Mouse (Mus musculus) mesoderm, embryonic 11.5 days (tissue): Measurements from ENCODE around the gene Ssh3.
"Not testable (repeated sequence)": the region's sequence is repeated elsewhere in the genome, so short reads cannot be mapped to it uniquely, and the experiment has no call there.

Experiments
- DNase-seq: peaks from one replicate; pipeline ENCODE4 v3.0.0-alpha.2; 2012; ENCODE audit warnings: low read depth, low spot score

The Ssh3 gene

DNA sequence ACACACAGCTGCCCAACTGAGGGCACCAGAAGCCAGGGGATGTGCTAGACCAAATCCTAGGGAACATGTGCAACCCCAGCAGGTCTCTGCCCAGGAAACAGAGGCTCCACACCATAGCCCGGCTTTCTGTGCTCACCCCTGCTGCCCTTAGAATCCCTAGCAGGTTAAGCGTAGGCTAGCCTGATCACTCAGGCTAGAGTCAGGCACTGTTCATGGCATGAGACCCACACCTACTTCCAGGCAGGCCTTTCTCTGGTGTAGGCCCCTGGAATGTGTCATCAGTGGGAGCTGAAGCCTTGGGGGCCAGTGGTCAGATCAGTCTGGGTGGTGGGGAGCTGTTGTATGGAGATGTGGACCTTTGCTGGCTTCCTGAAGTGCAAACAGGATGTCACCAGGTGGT is 27.6 kb upstream of the Ssh3 start:
- DNase-seq = no peak

- DNase-seq = no peak
Observed at GRCm38 (mm10) chr19:4295391-4295790, 26.4 kb upstream of the Ssh3 start.

GRCm38 (mm10) chr19:4294381-4295097 is 25.6 kb upstream of the Ssh3 start:
- DNase-seq = no peak

DNA sequence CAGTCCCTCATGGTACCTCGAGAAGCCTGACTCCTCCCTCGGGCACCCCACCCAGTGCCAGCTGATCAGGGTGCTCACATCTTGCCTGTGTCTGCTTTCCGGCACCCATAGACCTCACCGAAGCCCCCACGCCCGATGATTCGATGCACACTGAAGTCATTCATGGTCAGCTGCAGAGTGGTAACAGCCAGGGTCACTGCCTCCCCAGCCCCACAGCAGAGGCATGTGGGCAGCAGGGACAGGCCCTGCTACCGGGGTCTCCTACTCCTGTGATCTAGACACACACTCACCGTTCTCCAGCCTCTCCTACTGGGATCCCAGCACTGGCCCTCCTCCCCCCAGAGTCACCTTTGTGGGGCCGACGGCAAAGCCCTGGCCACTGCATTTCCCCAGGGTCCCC is 22.2 kb upstream of the Ssh3 start:
- no peak for DNase-seq

DNA sequence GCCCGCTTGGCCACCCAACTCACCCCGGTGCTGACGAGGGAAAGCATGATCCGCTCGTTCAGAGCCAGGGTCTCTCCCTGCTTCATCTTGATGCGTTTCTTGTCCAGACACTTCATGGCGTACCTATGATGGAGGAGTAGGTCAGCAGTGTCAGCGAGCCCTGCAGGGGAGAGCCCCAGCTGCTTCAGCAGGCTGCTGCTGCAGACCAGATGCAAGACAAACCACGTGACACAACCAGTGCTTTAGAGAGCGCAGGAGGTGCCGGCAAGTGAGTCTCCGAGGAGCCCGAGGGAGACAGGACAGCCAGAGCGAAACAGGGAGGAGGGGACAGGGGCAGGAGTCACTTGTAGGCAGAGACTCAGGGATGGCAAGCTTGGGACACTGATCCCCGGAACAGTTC is 21.8 kb upstream of the Ssh3 start:
- no peak for DNase-seq

DNA sequence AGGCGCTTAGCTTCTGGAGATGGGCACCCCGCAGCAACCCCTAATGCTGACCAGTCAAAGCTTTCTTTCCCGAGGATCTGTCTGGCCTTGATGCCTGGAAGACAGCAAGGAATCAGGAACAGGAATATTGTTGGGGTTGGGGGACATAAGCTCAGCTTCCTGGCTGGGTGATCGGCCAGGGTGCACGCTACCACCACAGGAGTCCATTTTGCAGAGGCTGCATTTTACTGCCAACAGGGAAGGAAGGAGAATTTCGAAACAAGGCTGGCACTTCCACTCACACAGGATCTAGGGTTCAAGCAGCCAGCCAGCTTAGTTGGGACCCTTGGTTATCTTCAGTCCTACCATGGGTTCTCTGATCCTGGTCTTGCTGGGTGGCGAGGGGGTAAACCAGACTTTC is 14.7 kb upstream of the Ssh3 start:
- no peak for DNase-seq

DNA sequence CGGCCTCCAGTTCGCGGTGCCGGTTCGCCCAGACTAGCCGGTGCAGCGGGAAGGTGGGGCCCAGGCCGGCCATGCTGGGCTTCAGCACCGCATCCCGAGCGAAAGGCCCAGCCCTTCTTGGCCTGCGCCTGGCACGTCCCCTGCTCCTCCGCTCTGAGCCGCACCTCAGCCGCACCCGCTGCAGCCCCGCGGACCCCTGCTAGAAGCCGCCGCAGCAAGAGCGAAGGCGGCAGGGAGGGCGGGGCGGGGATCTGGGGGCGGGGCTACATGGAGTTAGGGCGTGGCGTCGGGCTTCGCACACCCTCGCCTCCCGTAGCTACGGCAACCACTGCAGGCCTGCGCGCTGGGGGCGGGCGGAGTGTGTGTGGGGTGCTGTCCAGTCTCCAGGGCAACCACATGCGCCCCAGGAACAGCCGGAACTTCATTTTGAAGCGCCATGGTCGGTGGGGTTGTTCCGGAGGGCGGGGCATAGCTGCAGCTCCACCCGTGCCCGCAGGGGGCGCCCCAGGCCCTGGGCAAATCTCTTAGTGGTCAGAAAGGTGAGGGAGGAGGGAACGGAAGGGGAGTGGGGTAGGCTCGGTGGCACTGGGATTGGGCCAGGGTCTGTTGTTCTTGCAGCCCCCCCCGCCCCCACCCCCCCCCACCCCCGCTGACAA is 14.0 kb upstream of the Ssh3 start, which contains the start of gene Ankrd13d:
TSS of gene Ankrd13d (minus strand) at position 240 of the 656 bp plus-strand sequence.
- DNase-seq = peak; percentile 89

- DNase-seq = no peak
Observed at GRCm38 (mm10) chr19:4280425-4280824, 11.4 kb upstream of the Ssh3 start.

DNA sequence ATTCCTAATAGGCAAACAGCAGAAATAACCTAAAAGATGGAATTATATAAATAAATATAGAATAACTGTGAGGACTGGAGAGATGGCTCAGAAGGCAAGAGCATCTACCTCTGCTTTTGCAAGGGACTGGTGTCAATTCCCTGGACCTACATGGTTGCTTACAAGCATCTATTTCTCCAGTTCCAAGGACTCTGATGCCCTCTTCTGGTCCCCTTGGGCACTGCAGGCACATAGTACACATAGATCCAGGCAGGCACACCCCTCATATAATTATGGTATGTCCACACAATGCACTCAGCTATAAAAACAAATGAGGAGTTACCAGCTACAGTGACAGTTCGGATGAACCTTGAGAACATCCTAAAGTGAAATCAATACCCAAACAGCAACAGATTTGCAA is 10.5 kb upstream of the Ssh3 start:
- no peak for DNase-seq

DNA sequence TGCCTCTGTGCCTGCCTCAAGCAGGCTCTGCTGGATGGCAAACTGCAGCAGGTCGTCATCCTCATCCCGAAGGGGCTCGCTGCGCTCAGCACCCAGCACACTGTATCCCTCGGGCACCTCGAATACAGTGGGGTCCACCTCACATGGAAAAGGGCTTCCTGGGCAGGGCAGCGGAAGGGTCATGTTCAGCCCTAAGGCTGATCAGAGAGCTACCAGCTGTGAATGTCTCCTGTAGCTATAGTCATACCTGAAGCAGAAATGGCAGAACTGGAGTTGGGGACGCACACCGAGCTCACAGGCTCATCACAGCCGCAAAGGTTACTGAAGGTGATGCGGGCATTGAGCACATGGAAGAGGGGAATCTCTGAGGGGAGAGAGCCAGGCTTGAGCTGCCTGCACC is 2.0 kb upstream of the Ssh3 start:
- DNase-seq = no peak

DNA sequence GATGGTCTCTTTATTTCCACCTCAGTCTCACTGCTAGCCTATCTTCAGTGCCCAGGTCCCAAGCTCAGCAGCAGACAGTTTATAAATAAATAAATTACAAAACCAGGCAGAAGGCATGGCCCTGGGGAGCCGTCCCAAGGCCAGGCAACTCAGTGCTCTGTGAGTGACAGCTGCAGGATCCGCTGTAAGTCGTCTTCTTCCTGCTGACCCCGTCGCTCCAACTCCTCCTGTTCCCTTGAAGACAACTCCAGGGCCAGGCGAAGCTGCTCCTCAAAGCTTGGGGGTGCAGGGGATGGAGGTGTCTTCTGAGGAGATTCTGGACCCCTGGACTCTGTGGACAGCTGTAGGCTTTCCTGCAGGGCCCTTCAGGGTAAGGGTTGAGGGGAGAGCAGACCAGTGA is 1.2 kb upstream of the Ssh3 start:
- no peak for DNase-seq

- no peak for DNase-seq
Observed at GRCm38 (mm10) chr19:4265956-4266355, 3.0 kb downstream of the Ssh3 start.

DNA sequence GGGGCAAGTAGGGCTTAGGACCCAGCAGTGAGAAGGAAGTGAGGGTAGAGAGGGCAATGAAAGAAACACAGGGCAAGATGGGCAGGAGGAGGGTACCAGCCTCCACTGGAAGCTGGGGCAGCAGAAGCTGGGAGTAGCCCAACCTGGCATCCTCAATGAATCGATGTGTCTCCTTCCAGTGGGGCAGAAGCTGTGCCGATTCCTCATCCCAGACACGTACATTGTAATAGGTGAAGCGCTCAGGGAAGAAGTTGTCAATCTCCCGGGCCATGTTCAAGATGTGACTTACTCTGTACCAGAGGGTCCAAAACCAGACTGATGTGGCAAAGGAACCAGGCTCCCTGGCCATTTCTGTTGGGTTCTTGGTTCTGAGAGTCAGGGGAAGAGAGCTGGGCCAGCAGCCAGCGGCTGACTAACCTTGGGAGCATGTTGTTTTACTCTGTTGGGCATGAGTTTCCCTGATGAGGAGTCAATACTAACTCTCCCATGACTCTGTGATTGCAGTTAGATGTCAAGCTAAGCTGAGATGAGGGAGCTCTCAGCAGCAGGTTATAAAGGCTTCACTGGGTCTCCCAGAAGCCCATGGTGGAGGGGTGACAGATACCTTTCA is 4.7 kb downstream of the Ssh3 start:
- no peak for DNase-seq

GRCm38 (mm10) chr19:4263702-4264101 is 5.3 kb downstream of the Ssh3 start:
- DNase-seq = no peak

DNA sequence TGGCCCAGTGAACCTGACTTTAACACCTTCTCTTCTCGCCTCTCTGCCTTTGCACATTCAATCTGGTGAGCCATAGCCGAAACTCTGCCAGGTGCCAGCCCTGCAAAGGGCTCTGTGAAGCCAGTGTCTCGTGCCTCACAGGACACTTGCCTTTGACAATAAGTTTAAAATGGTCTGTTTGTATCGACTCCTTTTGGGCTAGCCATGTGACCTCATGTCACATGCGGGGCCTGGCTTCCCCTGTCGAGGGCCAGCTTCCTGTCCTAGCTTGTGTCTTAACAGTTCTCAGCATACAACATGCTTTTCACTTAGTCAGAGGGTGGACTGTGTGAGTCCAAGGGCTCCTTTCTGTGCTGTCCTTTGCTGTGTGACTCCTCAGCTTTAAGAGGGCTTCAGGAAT is 6.2 kb downstream of the Ssh3 start:
- no peak for DNase-seq

DNA sequence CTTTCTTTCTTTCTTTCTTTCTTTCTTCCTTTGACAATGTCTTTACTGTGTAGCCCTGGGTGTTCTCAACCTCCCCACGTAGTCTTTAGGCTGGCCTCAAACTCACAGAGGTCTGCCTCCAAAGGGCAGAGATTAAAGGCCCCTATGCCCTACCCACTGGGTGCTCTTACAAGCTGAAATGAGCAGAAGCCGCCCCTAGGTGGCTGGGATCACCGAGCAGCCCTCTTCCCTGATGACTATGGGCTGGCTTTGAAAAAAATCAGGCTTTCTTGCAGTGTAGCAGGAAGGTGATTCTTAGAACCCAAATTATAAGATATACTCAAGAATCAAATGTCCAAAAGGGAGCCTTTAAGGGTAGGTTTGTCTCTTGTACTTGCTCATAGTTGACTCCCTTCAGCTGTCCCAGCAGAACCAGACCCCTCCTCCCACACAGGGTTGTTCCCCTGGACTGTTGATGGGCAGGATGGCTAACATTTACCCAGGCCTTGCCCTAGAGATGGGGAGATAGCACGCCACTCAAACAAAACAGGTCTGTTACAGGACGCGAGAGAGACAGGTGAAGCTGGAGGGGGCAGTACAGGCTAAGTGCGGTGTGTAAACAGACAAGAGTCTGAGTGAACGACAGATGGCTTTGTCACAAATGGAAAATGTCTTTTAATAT is 7.8 kb downstream of the Ssh3 start:
- DNase-seq = peak; percentile 22

- no peak for DNase-seq
Observed at GRCm38 (mm10) chr19:4257897-4258252, 11.1 kb downstream of the Ssh3 start.

DNA sequence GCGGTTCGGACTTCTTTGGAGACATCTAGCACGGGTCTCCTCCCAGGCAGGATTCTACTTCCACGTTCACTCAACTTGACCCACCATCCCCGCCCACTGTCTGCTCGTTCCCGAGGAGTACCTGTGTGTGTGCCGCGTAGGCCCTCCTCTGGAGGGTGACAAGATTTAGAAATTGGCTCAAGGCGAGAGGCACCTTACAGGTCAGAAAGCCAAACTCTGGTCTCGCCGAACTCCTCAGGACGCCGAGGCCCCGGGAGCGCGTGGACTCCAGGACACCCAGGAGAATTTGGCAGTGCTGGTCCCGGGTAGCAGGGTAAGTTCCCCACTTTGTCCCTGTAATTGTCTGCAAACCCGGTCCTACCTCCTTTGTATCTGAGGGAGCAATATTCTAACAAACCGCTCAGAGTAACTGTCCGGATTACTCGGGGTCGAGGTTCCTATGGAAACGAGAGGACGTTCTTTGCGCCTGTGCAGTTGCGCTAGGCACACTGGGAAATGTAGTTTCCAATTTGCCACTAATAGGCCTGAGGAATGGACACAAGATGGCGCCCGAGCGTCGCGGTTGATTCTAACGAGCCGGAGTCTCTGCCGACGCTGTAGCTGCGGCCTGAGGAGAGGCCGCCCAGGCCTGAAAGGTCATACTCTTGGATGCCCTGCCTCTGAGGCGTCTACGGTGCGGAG is 11.6 kb downstream of the Ssh3 start:
- DNase-seq = peak; percentile 96

- no peak for DNase-seq
Observed at GRCm38 (mm10) chr19:4255583-4256162, 13.3 kb downstream of the Ssh3 start.

DNA sequence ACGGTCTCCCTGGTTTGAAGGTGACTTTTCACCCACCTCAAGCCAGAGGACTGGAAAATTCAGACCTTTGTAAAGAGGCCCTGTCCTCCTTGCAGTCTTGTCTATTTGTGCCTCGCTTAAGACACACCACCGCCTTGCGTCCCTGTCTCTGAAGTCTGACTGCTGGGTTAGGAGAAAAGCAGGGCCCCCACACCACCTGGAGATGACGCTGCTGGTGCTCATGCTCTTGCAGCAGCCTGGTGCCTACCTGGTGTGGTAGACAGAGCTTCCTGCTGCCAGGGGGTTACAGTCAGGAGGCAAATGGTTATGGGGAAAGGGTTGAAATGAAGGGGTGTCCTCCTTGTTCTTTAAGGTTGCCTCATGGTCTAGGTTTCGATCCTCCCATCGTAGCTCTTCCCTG is 14.8 kb downstream of the Ssh3 start:
- no peak for DNase-seq

- not testable (repeated sequence) for DNase-seq
Observed at GRCm38 (mm10) chr19:4248683-4249082, 20.3 kb downstream of the Ssh3 start.

DNA sequence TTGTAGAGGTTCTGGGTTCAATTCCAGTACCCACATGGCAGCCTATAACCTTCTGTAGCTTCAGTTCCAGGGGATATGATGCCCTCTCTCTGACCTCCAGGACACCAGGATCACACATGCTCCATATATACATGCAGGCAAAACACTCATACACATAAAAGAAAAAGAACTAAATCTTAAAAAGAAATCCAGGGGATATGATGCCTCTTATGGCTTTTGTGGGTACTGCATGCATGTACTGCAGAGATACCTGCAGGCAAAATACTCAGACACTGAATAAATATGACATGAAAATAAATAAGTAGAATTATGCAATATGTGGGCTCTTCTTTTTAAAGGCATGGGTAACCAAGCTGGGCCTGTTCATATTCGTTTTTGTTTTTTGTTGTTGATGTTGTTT is 22.0 kb downstream of the Ssh3 start:
- DNase-seq = no peak
